Mouse (Mus musculus): ENCODE measurements around the gene Hspd1.

Gene Hspd1

DNA sequence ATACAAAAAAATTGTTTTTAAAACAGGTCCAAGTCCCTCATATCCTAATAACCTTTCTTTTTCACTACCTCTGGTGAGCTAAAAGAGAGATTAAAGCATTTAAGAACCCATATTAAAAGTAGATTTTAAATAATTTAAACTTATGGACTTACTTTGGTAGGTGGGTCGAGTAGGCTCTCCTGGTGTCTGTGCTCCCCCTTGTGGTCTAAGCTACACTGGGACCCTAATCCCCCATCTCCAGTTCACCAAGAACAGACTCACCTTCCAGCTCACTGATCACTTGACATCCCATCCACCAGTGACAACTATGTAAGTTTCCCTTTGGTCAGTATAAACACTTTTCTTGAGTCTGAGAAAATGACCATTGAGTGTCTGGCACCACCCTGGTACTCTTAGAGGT, 45.8 kb downstream of the Hspd1 start:
- DNase-seq (ENCODE audit: low read depth, low spot score) = peak; percentile 51

DNA sequence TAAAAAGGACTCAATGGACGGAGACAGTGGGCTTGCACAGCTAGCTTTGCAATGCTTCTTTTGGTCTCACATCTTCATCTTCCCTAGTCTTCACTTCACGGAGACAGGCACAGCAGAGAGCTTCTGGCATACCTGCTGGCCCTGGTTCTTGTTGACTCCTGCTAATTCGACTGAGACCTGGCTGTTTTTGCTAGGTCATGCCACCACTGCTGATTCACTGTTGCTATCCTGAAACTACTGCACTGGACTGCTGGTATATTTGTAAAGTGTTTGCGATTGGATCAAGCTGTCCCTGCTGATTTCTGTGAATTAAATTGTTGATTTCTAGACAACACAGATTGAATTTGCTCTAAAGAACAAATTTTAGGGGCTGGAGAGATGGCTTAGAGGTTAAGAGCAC, 46.4 kb downstream of the Hspd1 start:
- no peak for DNase-seq (ENCODE audit: low read depth, low spot score)

GRCm38 (mm10) chr1:55039944-55040343, 48.1 kb downstream of the Hspd1 start:
- DNase-seq (ENCODE audit: low read depth, low spot score) = no peak

GRCm38 (mm10) chr1:55031026-55031779, 56.8 kb downstream of the Hspd1 start:
- DNase-seq (ENCODE audit: low read depth, low spot score) = no peak

GRCm38 (mm10) chr1:55029446-55029845, 58.6 kb downstream of the Hspd1 start:
- DNase-seq (ENCODE audit: low read depth, low spot score) = no peak

- DNase-seq (ENCODE audit: low read depth, low spot score) = peak; percentile 90
Measured at GRCm38 (mm10) chr1:55028512-55029249, 59.4 kb downstream of the Hspd1 start.

DNA sequence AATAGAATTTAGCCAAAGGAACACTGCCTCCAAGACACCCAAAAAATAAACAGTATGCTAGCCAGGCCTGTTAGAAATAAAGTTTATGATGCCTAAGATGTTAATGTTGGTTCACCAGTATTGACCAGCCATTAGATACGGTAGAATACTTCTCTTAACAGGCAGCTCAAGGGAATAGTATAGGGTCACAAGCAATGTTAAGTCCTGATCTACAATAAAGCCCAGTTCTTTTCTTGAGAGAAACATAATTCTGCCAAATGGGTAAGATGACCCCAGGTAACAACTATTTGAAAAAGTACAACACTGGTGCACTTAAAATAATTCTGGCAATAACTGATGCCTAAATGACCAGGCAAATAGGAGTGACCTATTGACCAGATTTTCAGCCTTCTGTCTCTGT, 60.1 kb downstream of the Hspd1 start:
- DNase-seq (ENCODE audit: low read depth, low spot score) = peak; percentile 55
